Mouse (Mus musculus) layer of hippocampus, adult 9-11 months (tissue): Measurements from ENCODE around the gene Ghitm.

Experiments
- DNase-seq: peaks from one replicate; pipeline ENCODE4 v3.0.0; 2022

The Ghitm gene

GRCm38 (mm10) chr14:37101531-37101930 is 33.5 kb downstream of the Ghitm start:
- DNase-seq = no peak

GRCm38 (mm10) chr14:37097956-37098530 is 37.0 kb downstream of the Ghitm start, which contains the start of gene Cdhr1:
Cdhr1 (minus strand) TSS chr14:37098347.
- DNase-seq = no peak

GRCm38 (mm10) chr14:37095556-37095955 is 39.5 kb downstream of the Ghitm start:
- DNase-seq = no peak

GRCm38 (mm10) chr14:37094436-37094835 is 40.6 kb downstream of the Ghitm start:
- DNase-seq = no peak

GRCm38 (mm10) chr14:37083755-37084154 is 51.3 kb downstream of the Ghitm start:
- no peak for DNase-seq

GRCm38 (mm10) chr14:37080724-37081123 is 54.3 kb downstream of the Ghitm start:
- no peak for DNase-seq
